Mouse (Mus musculus): ENCODE measurements around the gene Hypk. TPM values are rescaled to one million over a fixed set of nuclear protein-coding genes. Genes with fewer than 3 reads are reported as not detected.
"Not testable (repeated sequence)": the region's sequence is repeated elsewhere in the genome, so short reads cannot be mapped to it uniquely, and the experiment has no call there.

Gene Hypk
- polyA plus RNA-seq, 2 experiments = 26.8 to 72.9 TPM

DNA sequence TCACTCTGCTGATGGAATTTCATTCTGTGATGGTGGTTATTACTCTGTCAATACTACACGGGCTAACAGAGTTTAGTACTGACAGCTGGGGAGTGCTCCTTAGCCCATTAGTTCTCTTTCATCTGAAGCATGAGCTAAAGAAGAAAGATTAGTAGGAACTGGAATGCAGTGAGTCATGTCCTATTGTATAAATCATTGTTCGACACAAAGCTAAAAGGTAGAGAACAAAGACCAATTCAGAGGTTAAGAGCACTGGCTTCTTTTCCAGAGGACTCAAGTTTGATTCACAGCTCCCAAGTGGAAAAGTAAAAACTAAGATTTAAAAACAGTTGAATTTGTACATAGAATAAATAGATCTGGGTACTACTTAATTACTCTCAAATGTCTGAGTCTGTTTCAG lies 7.0 kb downstream of the Hypk start:
- Histone ChIP-seq H3K9ac (replicated peaks) (no peak overlapping the region), H3K27me3 (ENCODE audit: control insufficient read depth, insufficient read depth, low read length) (no peaks in the 10 kb centered on the region), H3K4me1 (replicated peaks; ENCODE audit: control insufficient read depth in 2 of 2, insufficient read depth in 2 of 2, low read length in 1 of 2) (peaks cover 10 to 11% of the 10 kb centered on the region in 2 experiments), H3K9me3 (ENCODE audit: control insufficient read depth, low read length) (no peaks in the 10 kb centered on the region), H3K36me3 (replicated peaks; ENCODE audit: control insufficient read depth, insufficient read depth, low read depth) (peaks cover 11% of the 10 kb centered on the region), H3K4me3 (ENCODE audit: insufficient read depth in 1 of 2, low read depth in 2 of 2, low read length in 2 of 2) (no peak overlapping the region), H3K27ac (no peak overlapping the region), H3K4me2 (ENCODE audit: low read depth) (no peak overlapping the region)
- DNase-seq (ENCODE audit: low read depth in 3 of 3, low spot score in 3 of 3) = no peak
- WGBS (ENCODE audit: insufficient replicate concordance) = 64% methylated on average over 2 of the region's 2 CpGs
- no peak for ATAC-seq (ENCODE audit: insufficient read depth)
- TF ChIP-seq EP300 (IDR thresholded peaks at IDR 0.05; ENCODE audit: low read depth) = no peak
- no peak for TF ChIP-seq CTCF (IDR thresholded peaks at IDR 0.05; ENCODE audit: low read depth)

DNA sequence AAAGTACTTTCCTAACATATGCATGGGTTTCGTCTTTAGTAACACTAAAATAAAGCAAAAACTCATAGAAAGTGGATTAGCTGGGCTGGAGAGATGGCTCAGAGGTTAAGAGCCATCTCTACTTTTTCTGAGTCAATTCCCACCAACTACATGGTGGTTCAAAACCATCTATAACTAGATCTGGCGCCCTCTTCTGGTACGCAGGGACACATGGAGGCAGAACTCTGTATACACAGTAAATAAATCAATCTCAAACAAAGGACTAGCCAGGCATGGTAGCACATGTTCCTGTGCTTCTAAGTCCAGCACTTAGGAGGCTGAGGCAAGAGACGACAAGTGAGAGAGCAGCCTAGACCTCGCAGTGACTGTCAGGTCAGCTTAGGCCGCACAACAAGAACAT lies 15.9 kb downstream of the Hypk start:
- H3K9ac ChIP-seq (replicated peaks); H3K36me3 ChIP-seq (replicated peaks; ENCODE audit: control insufficient read depth, insufficient read depth, low read depth); H3K4me3 ChIP-seq (ENCODE audit: insufficient read depth in 1 of 2, low read depth in 2 of 2, low read length in 2 of 2); DNase-seq (ENCODE audit: low read depth in 3 of 3, low spot score in 3 of 3); H3K4me2 ChIP-seq (ENCODE audit: low read depth); H3K27ac ChIP-seq; ATAC-seq (ENCODE audit: insufficient read depth); H3K9me3 ChIP-seq (ENCODE audit: control insufficient read depth, low read length); H3K4me1 ChIP-seq (replicated peaks; ENCODE audit: control insufficient read depth in 2 of 2, insufficient read depth in 2 of 2, low read length in 1 of 2); H3K27me3 ChIP-seq (ENCODE audit: control insufficient read depth, insufficient read depth, low read length): not testable (repeated sequence)
- WGBS (ENCODE audit: insufficient replicate concordance) = 50% methylated on average over 2 of the region's 6 CpGs

GRCm38 (mm10) chr2:121472783-121473182 lies 19.7 kb downstream of the Hypk start:
- not testable (repeated sequence) for H3K36me3 ChIP-seq (replicated peaks; ENCODE audit: control insufficient read depth, insufficient read depth, low read depth); H3K4me2 ChIP-seq (ENCODE audit: low read depth); H3K4me1 ChIP-seq (replicated peaks; ENCODE audit: control insufficient read depth in 2 of 2, insufficient read depth in 2 of 2, low read length in 1 of 2); H3K27me3 ChIP-seq (ENCODE audit: control insufficient read depth, insufficient read depth, low read length); H3K9me3 ChIP-seq (ENCODE audit: control insufficient read depth, low read length); H3K4me3 ChIP-seq (ENCODE audit: insufficient read depth in 1 of 2, low read depth in 2 of 2, low read length in 2 of 2); H3K27ac ChIP-seq; ATAC-seq (ENCODE audit: insufficient read depth); DNase-seq (ENCODE audit: low read depth in 3 of 3, low spot score in 3 of 3); H3K9ac ChIP-seq (replicated peaks)
- 84% methylated on average over 3 of the region's 3 CpGs for WGBS (ENCODE audit: insufficient replicate concordance)
- TF ChIP-seq CTCF (IDR thresholded peaks at IDR 0.05; ENCODE audit: low read depth) = peak; percentile 14; the same call in 1 of the 2 replicates

GRCm38 (mm10) chr2:121473301-121474179 lies 20.4 kb downstream of the Hypk start, which contains the start of gene Mfap1b:
TSS of gene Mfap1b (minus strand) at chr2:121474067.
- not testable (repeated sequence) for H3K27me3 ChIP-seq (ENCODE audit: control insufficient read depth, insufficient read depth, low read length); H3K4me1 ChIP-seq (replicated peaks; ENCODE audit: control insufficient read depth in 2 of 2, insufficient read depth in 2 of 2, low read length in 1 of 2); H3K9me3 ChIP-seq (ENCODE audit: control insufficient read depth, low read length); H3K36me3 ChIP-seq (replicated peaks; ENCODE audit: control insufficient read depth, insufficient read depth, low read depth)
- 5% methylated on average over 38 of the region's 41 CpGs for WGBS (ENCODE audit: insufficient replicate concordance)
- peak; percentile 92 for ATAC-seq (ENCODE audit: insufficient read depth)
- peak within 1 kb of the TSS; percentile 79 for H3K4me2 ChIP-seq (ENCODE audit: low read depth)
- DNase-seq (ENCODE audit: low read depth in 3 of 3, low spot score in 3 of 3) = peak; percentile 80 to 84 (median 81)
- peak within 1 kb of the TSS; percentile 66 for H3K27ac ChIP-seq
- H3K4me3 ChIP-seq (ENCODE audit: insufficient read depth in 1 of 2, low read depth in 2 of 2, low read length in 2 of 2) = peak within 1 kb of the TSS; percentile 78 to 92
- H3K9ac ChIP-seq (replicated peaks) = peak within 1 kb of the TSS; percentile 76

DNA sequence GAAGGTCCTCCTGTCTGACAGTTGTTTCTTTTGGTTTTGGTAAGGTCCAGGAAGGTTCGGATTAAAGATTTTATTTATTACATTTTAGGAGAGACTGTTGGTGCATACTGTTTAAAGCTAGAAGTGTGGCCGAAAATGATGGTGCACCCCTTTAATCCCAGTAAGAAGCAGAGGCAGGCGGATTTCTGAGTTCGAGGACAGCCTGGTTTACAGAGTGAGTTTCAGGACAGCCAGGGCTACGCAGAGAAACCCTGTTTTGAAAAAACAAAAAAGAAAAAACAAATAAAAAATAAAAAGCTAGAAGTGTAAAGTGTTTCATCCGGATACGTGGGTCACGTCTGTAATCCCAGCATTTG lies 21.1 kb downstream of the Hypk start:
- Histone ChIP-seq H3K36me3 (replicated peaks; ENCODE audit: control insufficient read depth, insufficient read depth, low read depth) (no peaks in the 10 kb centered on the region), H3K4me3 (ENCODE audit: insufficient read depth in 1 of 2, low read depth in 2 of 2, low read length in 2 of 2) (peak overlapping the region; percentile 78 to 92), H3K9ac (replicated peaks) (peak overlapping the region; percentile 76), H3K4me1 (replicated peaks; ENCODE audit: control insufficient read depth in 2 of 2, insufficient read depth in 2 of 2, low read length in 1 of 2) (peaks cover 3 to 5% of the 10 kb centered on the region in 2 experiments; a peak in 1 of 4 replicates), H3K27ac (peak overlapping the region; percentile 66), H3K9me3 (ENCODE audit: control insufficient read depth, low read length) (no peaks in the 10 kb centered on the region), H3K27me3 (ENCODE audit: control insufficient read depth, insufficient read depth, low read length) (no peaks in the 10 kb centered on the region), H3K4me2 (ENCODE audit: low read depth) (peak overlapping the region; percentile 79)
- DNase-seq (ENCODE audit: low read depth in 3 of 3, low spot score in 3 of 3) (no peak), ATAC-seq (ENCODE audit: insufficient read depth) (peak; percentile 47)
- TF ChIP-seq EP300 (IDR thresholded peaks at IDR 0.05; ENCODE audit: low read depth) (no peak), CTCF (IDR thresholded peaks at IDR 0.05; ENCODE audit: low read depth) (no peak)
- 19% methylated on average over 8 of the region's 8 CpGs for WGBS (ENCODE audit: insufficient replicate concordance)

DNA sequence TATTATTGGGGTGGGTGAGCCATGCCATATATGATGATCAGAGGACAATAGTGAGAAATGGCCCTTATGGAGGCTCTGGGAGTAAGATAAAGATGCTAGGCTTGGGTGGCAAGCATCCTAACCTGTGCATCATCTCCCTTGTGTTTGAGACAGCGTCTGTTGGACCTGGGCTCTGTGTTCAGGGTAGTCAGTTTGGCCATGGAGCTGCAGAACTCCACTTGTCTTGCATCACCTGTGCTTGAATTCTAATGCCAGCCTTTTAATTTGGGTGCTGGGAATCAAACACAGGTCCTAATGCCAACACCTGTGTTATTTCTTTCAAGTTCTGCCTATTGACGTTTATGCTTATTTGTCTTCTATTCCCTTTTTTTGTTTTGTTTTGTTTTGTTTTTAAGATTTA lies 22.2 kb downstream of the Hypk start:
- H3K27me3 ChIP-seq (ENCODE audit: control insufficient read depth, insufficient read depth, low read length); ATAC-seq (ENCODE audit: insufficient read depth); H3K9ac ChIP-seq (replicated peaks); H3K9me3 ChIP-seq (ENCODE audit: control insufficient read depth, low read length); DNase-seq (ENCODE audit: low read depth in 3 of 3, low spot score in 3 of 3); H3K36me3 ChIP-seq (replicated peaks; ENCODE audit: control insufficient read depth, insufficient read depth, low read depth); H3K4me1 ChIP-seq (replicated peaks; ENCODE audit: control insufficient read depth in 2 of 2, insufficient read depth in 2 of 2, low read length in 1 of 2); H3K4me2 ChIP-seq (ENCODE audit: low read depth); H3K27ac ChIP-seq; H3K4me3 ChIP-seq (ENCODE audit: insufficient read depth in 1 of 2, low read depth in 2 of 2, low read length in 2 of 2): not testable (repeated sequence)
- WGBS (ENCODE audit: insufficient replicate concordance) = 83% methylated on average over 2 of the region's 2 CpGs

Data from liver, embryonic 14.5 days (tissue).